22 mouse cellular contexts compared by ENCODE assay signal in the genomic region with DNA sequence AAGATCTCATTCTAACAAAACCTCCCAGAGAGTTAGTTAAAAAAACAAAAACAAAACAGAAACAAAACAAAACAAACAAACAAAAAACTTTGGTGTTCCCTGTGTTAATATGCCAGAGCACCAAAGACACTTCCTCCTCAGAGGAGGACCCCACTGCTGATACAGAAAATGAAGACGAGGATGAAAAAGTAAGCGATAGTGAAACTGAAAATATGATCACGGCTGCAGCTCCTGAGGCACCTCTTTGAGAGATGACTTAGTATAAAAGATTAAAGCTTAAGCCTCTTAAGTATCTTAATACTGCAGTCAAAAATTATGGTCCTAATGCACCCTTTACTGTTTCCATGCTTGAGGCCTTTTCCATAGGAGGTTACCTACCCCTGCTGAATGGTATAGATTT.
A peak's percentile ranks its signal among the peaks of the same experiment; 100 is the strongest.
DNase-seq lines count a peak whose midpoint lies in the region; ATAC-seq and TF ChIP-seq lines count a peak whose summit lies in the region.
"Had no signal": no experiment of that assay in that cellular context is flagged by ENCODE, and none has a peak within 500 bp of the region (broad histone marks: within the 10 kb centered on the region; RNA-seq: fewer than 3 reads in every experiment).

No protein-coding gene starts in this region.

- peak; percentile 86 for ATAC-seq in CD4-positive, CD25-positive, alpha-beta regulatory T cell, adult 4 months
- ATAC-seq in erythroid progenitor cell, adult 5-6 weeks (replicated peaks; ENCODE audit: low FRiP score, poor library complexity, severe bottlenecking), result no peak
- ATAC-seq: forebrain, embryonic 14.5 days; forebrain, embryonic 16.5 days had no signal

- no peaks in the 10 kb centered on the region for H3K79me2 ChIP-seq in myocyte (ENCODE audit: control insufficient read depth, insufficient read depth)

- H3K27me3 ChIP-seq in myocyte (ENCODE audit: control insufficient read depth, insufficient read depth, insufficient read length), result no peaks in the 10 kb centered on the region
- H3K27me3 ChIP-seq: embryonic facial prominence, embryonic 12.5 days; forebrain, embryonic 12.5 days had no signal

- peak overlapping the region; percentile 34 for H3K4me2 ChIP-seq in myocyte (ENCODE audit: low read depth)
- H3K4me2 ChIP-seq: embryonic facial prominence, embryonic 12.5 days; forebrain, embryonic 12.5 days had no signal

- TF ChIP-seq POLR2A in myocyte (IDR thresholded peaks at IDR 0.05; ENCODE audit: insufficient read length, low read depth), result no peak

- H3K4me3 ChIP-seq in myocyte, result no peak overlapping the region
- H3K4me3 ChIP-seq: embryonic facial prominence, embryonic 10.5 days; embryonic facial prominence, embryonic 12.5 days; forebrain, embryonic 10.5 days; forebrain, embryonic 12.5 days had no signal

- no peaks in the 10 kb centered on the region for H3K36me3 ChIP-seq in myocyte (ENCODE audit: control insufficient read depth, insufficient read depth)
- H3K36me3 ChIP-seq: embryonic facial prominence, embryonic 10.5 days; embryonic facial prominence, embryonic 12.5 days; forebrain, embryonic 10.5 days; forebrain, embryonic 12.5 days had no signal

- DNase-seq in CD4-positive helper T cell, adult 2 months (ENCODE audit: low read depth, low spot score), result peak; percentile 28
- DNase-seq in induced T-regulatory cell, adult 2 months (ENCODE audit: low read depth), result peak; percentile 34
- DNase-seq in adrenal gland, postnatal 36 days, result no peak
- DNase-seq in urinary bladder, postnatal 10 days (ENCODE audit: low spot score), result no peak
- no peak for DNase-seq in neural tube, embryonic 10.5 days (ENCODE audit: extremely low spot score, low spot score)
- DNase-seq: adrenal gland, adult 8-10 months; adrenal gland, postnatal 25 days; B cell, adult 2 months; cerebellum, adult 11-12 months; cerebellum, adult 2 months; cerebellum, adult 9-10 months; cerebellum, postnatal 10 days; cerebellum, postnatal 25 days had no signal

- H3ac ChIP-seq in myocyte (ENCODE audit: control insufficient read depth, insufficient read length), result no peak overlapping the region

TF ChIP-seq in myocyte, 11 proteins besides CTCF, POLR2A, EP300 and RAD21:
- no peak for TF ChIP-seq MYOG (IDR thresholded peaks at IDR 0.05; ENCODE audit: control insufficient read depth in 1 of 3, insufficient read depth in 1 of 3, insufficient read length in 2 of 3, low read depth in 2 of 3)
- no peak for TF ChIP-seq CEBPB (IDR thresholded peaks at IDR 0.05; ENCODE audit: insufficient read depth, poor library complexity, severe bottlenecking)
- no peak for TF ChIP-seq MYOD1 (IDR thresholded peaks at IDR 0.05; ENCODE audit: control insufficient read depth in 1 of 3, insufficient read length in 2 of 3, low read depth in 2 of 3)
- no peak for TF ChIP-seq POLR2AphosphoS2 (IDR thresholded peaks at IDR 0.05; ENCODE audit: insufficient read length, low read depth)
- TF ChIP-seq USF1 (IDR thresholded peaks at IDR 0.05; ENCODE audit: low read depth), result no peak
- no peak for TF ChIP-seq REST (IDR thresholded peaks at IDR 0.05; ENCODE audit: insufficient read depth, insufficient read length)
- TF ChIP-seq MAX (IDR thresholded peaks at IDR 0.05; ENCODE audit: low read depth), result no peak
- no peak for TF ChIP-seq TCF12 (IDR thresholded peaks at IDR 0.05; ENCODE audit: insufficient read depth, poor library complexity, severe bottlenecking)

Comparison
In these comparisons a context has a peak if more than half of its experiments do, and no peak if none do; other contexts are left out.
1. DNase-seq: peak in CD4-positive helper T cell, adult 2 months (single experiment) and induced T-regulatory cell, adult 2 months (single experiment); none in adrenal gland, postnatal 36 days (0 of 2), urinary bladder, postnatal 10 days (single experiment) and neural tube, embryonic 10.5 days (single experiment).